Mouse (Mus musculus) bone marrow, adult 2 months (tissue): ENCODE data around the gene Olfr520.

ENCODE experiments used
- CTCF ChIP-seq: fragments of 200-500 bp; IDR thresholded peaks from 2 replicates; pipeline ENCODE4 v1.5.1; 2011; ENCODE audit warnings: low read length, control low read depth; ENCODE audit not compliant: control insufficient read depth, insufficient read depth
- POLR2A ChIP-seq: fragments of 200-500 bp; IDR thresholded peaks from 2 replicates; pipeline ENCODE4 v1.6.1; 2011; ENCODE audit warnings: low read depth, mild to moderate bottlenecking, control low read depth, low read length, borderline replicate concordance; ENCODE audit not compliant: control insufficient read depth

DNA sequence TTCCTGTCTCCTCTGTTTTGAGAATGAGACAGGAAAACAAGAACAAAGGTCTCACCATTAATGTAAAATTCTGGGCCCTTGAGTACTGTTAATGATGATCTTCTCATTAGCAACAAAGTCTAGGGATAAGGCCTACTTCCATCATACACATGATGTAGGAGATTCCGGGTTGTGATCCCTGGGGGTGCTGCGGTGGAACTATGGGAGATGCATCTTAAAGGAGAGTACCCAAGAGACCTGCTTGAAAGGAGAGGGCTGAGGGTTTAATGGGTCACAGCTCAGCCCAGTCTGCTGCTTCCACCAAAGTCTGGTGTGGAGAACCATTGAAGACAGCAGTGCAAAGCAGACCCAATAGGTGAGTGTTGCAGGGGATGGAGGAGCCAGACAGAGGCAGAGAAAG lies 33.1 kb downstream of the Olfr520 start, which contains the start of gene Olfr521:
- TF ChIP-seq CTCF = no peak
- no peak for TF ChIP-seq POLR2A
